Mouse (Mus musculus): ENCODE results near the gene Drd5. TPM values are rescaled to one million over a fixed set of nuclear protein-coding genes. Genes with fewer than 3 reads are reported as not detected.

Drd5 gene
- polyA plus RNA-seq, 1 experiment from 2014 or later, result 0.73 TPM

- no peaks in the 10 kb centered on the region for H3K27me3 ChIP-seq
- no peak overlapping the region for H3K4me3 ChIP-seq
- H3K9ac ChIP-seq, result no peak overlapping the region
- H3K4me2 ChIP-seq, result no peak overlapping the region
- H3K36me3 ChIP-seq, result no peaks in the 10 kb centered on the region
- ATAC-seq (ENCODE audit: low FRiP score, low read depth), result no peak
- WGBS, result 85% methylated on average over 5 of the region's 5 CpGs
- H3K9me3 ChIP-seq, result no peaks in the 10 kb centered on the region
- no peak overlapping the region for H3K27ac ChIP-seq (replicated peaks)
- H3K4me1 ChIP-seq (replicated peaks), result peaks cover 17% of the 10 kb centered on the region
These were observed 45.2 kb downstream of the Drd5 start for GRCm38 (mm10) chr5:38364396-38364795.

DNA sequence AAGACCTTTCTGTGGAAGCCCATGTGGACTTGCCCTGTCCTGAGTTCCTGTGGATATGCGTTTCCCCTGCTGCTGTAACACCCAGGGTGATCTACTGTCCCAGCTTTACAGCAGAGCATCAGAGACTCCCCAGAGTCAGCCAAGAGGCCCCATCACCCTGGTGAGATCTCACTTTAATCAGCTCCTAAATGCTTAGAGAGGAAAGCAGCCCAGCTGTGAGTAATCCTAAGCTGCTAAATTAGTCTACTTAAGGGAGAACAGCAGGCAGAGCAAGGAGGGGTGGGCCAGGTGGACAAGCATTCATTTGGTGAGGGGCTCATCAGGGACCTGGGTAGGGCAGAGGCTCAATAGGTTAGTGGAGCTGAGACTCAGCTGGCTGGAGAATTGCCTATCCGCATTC is 46.4 kb downstream of the Drd5 start:
- Histone ChIP-seq H3K9me3 (no peaks in the 10 kb centered on the region), H3K4me3 (no peak overlapping the region), H3K27me3 (no peaks in the 10 kb centered on the region), H3K4me1 (replicated peaks) (peaks cover 17% of the 10 kb centered on the region), H3K36me3 (no peaks in the 10 kb centered on the region), H3K27ac (replicated peaks) (no peak overlapping the region), H3K4me2 (no peak overlapping the region), H3K9ac (no peak overlapping the region)
- ATAC-seq (ENCODE audit: low FRiP score, low read depth), result no peak
- WGBS, result 67% methylated on average over 2 of the region's 2 CpGs

DNA sequence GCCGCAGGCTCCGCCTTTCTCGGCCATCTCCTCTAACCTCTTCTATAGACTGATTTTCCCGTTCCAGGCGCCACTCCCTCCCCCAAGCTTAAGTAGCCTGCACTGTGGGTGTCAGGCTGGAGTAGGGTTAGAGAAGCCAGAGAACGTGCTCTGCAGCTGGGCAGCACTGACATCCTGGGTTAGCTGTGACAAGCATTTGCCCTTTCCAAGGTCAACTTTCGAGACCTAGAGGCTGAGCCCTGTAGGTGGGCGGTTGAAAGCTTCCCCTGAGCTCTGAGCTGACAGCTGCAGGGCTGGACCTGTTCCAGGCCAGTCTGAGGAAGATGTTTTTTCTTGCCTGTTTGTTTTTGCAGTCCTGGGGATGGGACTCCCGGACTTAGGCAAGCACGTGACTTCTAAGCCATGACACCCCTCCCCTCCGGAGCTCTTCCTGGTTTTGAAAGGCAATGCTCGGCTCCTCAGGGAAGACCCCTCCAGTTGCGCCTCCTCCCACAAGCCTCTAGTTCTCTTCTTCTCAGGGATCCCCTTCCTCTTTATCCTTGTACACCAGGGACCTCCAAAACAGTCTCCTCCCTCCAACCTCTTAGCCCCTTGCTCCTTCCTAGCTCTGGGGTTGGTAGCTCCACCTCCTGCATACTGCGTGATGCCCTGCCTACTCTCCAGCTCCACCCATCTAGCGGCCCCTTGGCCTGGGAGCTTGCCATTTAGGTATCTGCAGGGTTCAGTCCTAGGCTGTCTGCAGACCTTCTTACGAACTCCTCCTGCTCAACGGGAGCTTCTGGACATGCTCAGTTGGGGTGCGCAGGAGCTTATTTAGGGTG is 47.7 kb downstream of the Drd5 start:
- peaks cover 17% of the 10 kb centered on the region for H3K4me1 ChIP-seq (replicated peaks)
- peak overlapping the region; percentile 50 for H3K4me2 ChIP-seq
- H3K9me3 ChIP-seq, result no peaks in the 10 kb centered on the region
- no peak overlapping the region for H3K27ac ChIP-seq (replicated peaks)
- 18% methylated on average over 18 of the region's 18 CpGs for WGBS
- no peaks in the 10 kb centered on the region for H3K27me3 ChIP-seq
- peak; percentile 67; the same call in 1 of the 2 replicates for ATAC-seq (ENCODE audit: low FRiP score, low read depth)
- H3K4me3 ChIP-seq, result peak overlapping the region; percentile 22
- no peak overlapping the region for H3K9ac ChIP-seq
- no peaks in the 10 kb centered on the region for H3K36me3 ChIP-seq

DNA sequence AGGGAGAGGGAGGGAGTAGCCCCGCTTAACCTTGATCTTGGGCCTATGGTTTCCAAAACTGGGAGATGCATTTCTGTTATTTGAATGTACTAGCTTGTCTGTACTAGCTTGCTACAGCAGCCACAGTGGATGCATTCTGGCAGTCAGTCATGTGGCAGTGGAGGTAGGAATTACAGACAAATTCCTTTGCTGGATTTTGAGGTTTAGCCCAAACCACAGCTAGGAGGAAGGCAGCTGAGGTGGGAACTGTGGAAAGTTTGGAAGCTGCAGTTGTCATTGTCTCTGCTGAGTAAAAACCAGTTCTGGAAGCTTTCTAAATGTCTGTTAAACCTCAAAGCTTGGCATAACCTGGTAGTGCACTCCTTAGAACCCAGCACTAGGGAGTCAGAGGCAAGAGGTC is 52.1 kb downstream of the Drd5 start:
- no peaks in the 10 kb centered on the region for H3K27me3 ChIP-seq
- WGBS, result 100% methylated on average over 1 of the region's 1 CpGs
- no peak overlapping the region for H3K4me2 ChIP-seq
- H3K27ac ChIP-seq (replicated peaks), result no peak overlapping the region
- peaks cover 11% of the 10 kb centered on the region for H3K4me1 ChIP-seq (replicated peaks)
- ATAC-seq (ENCODE audit: low FRiP score, low read depth), result no peak
- H3K9me3 ChIP-seq, result no peaks in the 10 kb centered on the region
- no peak overlapping the region for H3K9ac ChIP-seq
- no peaks in the 10 kb centered on the region for H3K36me3 ChIP-seq
- H3K4me3 ChIP-seq, result no peak overlapping the region

Other genes starting within 250 kb of the Drd5 start
- gene Nsg1, start 159.5 kb upstream of the Drd5 start, polyA plus RNA-seq (2015; fragmentation: Nextera tagmentation; extraction: Ambion mirVana), result 1,299 and 1,422 TPM in 2 replicates
- gene Zbtb49, start 98.9 kb upstream of the Drd5 start, polyA plus RNA-seq (2015; fragmentation: Nextera tagmentation; extraction: Ambion mirVana), result 18.1 and 20.5 TPM in 2 replicates
- gene Lyar, start 98.9 kb upstream of the Drd5 start, polyA plus RNA-seq (2015; fragmentation: Nextera tagmentation; extraction: Ambion mirVana), result 40.5 and 43.1 TPM in 2 replicates
- gene Tmem128, start 59.2 kb upstream of the Drd5 start, polyA plus RNA-seq (2015; fragmentation: Nextera tagmentation; extraction: Ambion mirVana), result 84.6 and 90.3 TPM in 2 replicates
- 0.05 and 0.12 TPM in 2 replicates for gene Otop1, start 43.4 kb upstream of the Drd5 start, polyA plus RNA-seq (2015; fragmentation: Nextera tagmentation; extraction: Ambion mirVana)
- gene Slc2a9, start 183.8 kb downstream of the Drd5 start, polyA plus RNA-seq (2015; fragmentation: Nextera tagmentation; extraction: Ambion mirVana), result 0.49 and 0.60 TPM in 2 replicates
- 185 and 188 TPM in 2 replicates for gene Wdr1, start 243.9 kb downstream of the Drd5 start, polyA plus RNA-seq (2015; fragmentation: Nextera tagmentation; extraction: Ambion mirVana)